Comparison of ENCODE assay signal across 33 mouse cellular contexts in the genomic region with DNA sequence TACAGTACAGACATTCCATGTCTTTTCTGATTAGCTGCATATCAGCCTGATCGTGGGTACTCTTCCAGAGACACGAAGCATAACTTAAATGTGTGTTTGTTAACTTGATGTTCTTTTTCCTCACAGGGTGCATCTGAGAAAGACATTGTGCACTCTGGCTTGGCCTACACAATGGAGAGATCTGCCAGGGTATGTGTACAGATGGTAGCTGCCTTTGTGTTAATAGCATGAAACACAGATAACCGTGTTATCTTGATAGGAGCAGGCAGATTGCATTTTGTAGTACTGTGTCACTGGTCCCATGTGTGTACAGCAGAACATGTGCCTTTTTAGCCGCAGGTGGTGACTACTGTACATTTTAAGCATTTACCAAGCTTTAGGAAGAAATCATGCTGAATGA. TPM values are rescaled to one million over a fixed set of nuclear protein-coding genes. Genes with fewer than 3 reads are reported as not detected.
A peak's percentile ranks its signal among the peaks of the same experiment; 100 is the strongest.
DNase-seq lines count a peak whose midpoint lies in the region; ATAC-seq and TF ChIP-seq lines count a peak whose summit lies in the region.
"Had no signal": no experiment of that assay in that cellular context is flagged by ENCODE, and none has a peak within 500 bp of the region (broad histone marks: within the 10 kb centered on the region; RNA-seq: fewer than 3 reads in every experiment).

No protein-coding gene starts in this region.

- no peak for TF ChIP-seq POLR2A in ES-Bruce4 (IDR thresholded peaks at IDR 0.05; ENCODE audit: insufficient read depth, low read length)

- H3K27me3 ChIP-seq in ES-Bruce4 (ENCODE audit: control insufficient read depth, insufficient read depth, low read length, poor library complexity, severe bottlenecking): no peaks in the 10 kb centered on the region
- H3K27me3 ChIP-seq: CH12.LX; embryonic facial prominence, embryonic 13.5 days; embryonic facial prominence, embryonic 15.5 days; forebrain, embryonic 12.5 days; forebrain, embryonic 15.5 days; Patski had no signal

- peak; percentile 6 for DNase-seq in heart, adult 11 months
- DNase-seq in heart, postnatal 4 days: no peak
- DNase-seq in layer of hippocampus, adult 9-11 months: peak; percentile 23
- DNase-seq in layer of hippocampus, adult 9-10 months (ENCODE audit: low spot score): no peak
- DNase-seq in adrenal gland, postnatal 36 days: no peak
- DNase-seq: adrenal gland, adult 8-10 months; adrenal gland, postnatal 14 days; B cell, adult 2 months; cerebellum, adult 11 months; cerebellum, adult 18-20 months; cerebellum, adult 8-10 months; cerebellum, adult 9-11 months; cerebellum, postnatal 14 days; cerebellum, postnatal 36 days; embryo, embryonic 11 days; forebrain, postnatal 0 days had no signal

- H3K36me3 ChIP-seq in ES-Bruce4 (ENCODE audit: control insufficient read depth, insufficient read depth, low read length, poor library complexity, severe bottlenecking): peaks cover 59% of the 10 kb centered on the region

- no peak for TF ChIP-seq EP300 in ES-Bruce4 (IDR thresholded peaks at IDR 0.05; ENCODE audit: insufficient read depth, low read depth, low read length)

- H3K4me3 ChIP-seq in ES-Bruce4 (ENCODE audit: low read depth, low read length): no peak overlapping the region
- H3K4me3 ChIP-seq: embryonic facial prominence, embryonic 13.5 days; embryonic facial prominence, embryonic 15.5 days; erythroblast, embryonic 14.5 days; forebrain, embryonic 10.5 days; forebrain, embryonic 12.5 days; forebrain, embryonic 15.5 days had no signal

- peak overlapping the region; percentile 29 for H3K27ac ChIP-seq in ES-Bruce4 (ENCODE audit: insufficient read depth, low read length)
- H3K27ac ChIP-seq: embryonic facial prominence, embryonic 13.5 days; embryonic facial prominence, embryonic 15.5 days; forebrain, embryonic 10.5 days; forebrain, embryonic 12.5 days; forebrain, embryonic 15.5 days had no signal

- ATAC-seq in megakaryocyte-erythroid progenitor cell, adult 5-6 weeks (replicated peaks; ENCODE audit: low FRiP score, low TSS enrichment, poor library complexity, severe bottlenecking): peak; percentile 18; the same call in 1 of the 2 replicates
- ATAC-seq: activated CD4-positive, CD25-positive, alpha-beta regulatory T cell, adult 4 months; CD4-positive, CD25-positive, alpha-beta regulatory T cell, adult 4 months; forebrain, embryonic 15.5 days; forebrain, postnatal 0 days; Patski had no signal

- no peak overlapping the region for H3K9ac ChIP-seq in ES-Bruce4 (ENCODE audit: low read depth, poor library complexity, severe bottlenecking)
- H3K9ac ChIP-seq: embryonic facial prominence, embryonic 13.5 days; embryonic facial prominence, embryonic 15.5 days; forebrain, embryonic 12.5 days; forebrain, embryonic 15.5 days; forebrain, postnatal 0 days had no signal

- no peaks in the 10 kb centered on the region for H3K9me3 ChIP-seq in ES-Bruce4 (replicated peaks; ENCODE audit: control insufficient read depth, insufficient read depth, low read length, poor library complexity, severe bottlenecking)
- H3K9me3 ChIP-seq: embryonic facial prominence, embryonic 13.5 days; embryonic facial prominence, embryonic 15.5 days; forebrain, embryonic 10.5 days; forebrain, embryonic 12.5 days; forebrain, embryonic 15.5 days had no signal

- H3K4me1 ChIP-seq in ES-Bruce4 (ENCODE audit: control insufficient read depth, insufficient read depth, low read length): peaks cover 3% of the 10 kb centered on the region
- H3K4me1 ChIP-seq: forebrain, embryonic 12.5 days; forebrain, embryonic 15.5 days had no signal

- TF ChIP-seq CTCF in ES-Bruce4 (IDR thresholded peaks at IDR 0.05; ENCODE audit: low read depth, low read length): no peak

RNA-seq across cellular contexts. Expression of gene Fam25c, which starts 13.2 kb away (rescaled TPM):
- not detected for total RNA-seq in heart, postnatal 4 days (2021)
- polyA plus RNA-seq in ES-Bruce4 (2011; ENCODE audit: insufficient read depth, insufficient read length, low read depth, missing spikeins): 3.5 and 5.7 TPM in 2 replicates
- total RNA-seq in megakaryocyte-erythroid progenitor cell, adult 5-6 weeks (2014; fragmentation: Nextera tagmentation): not detected in 2 replicates
- total RNA-seq in megakaryocyte-erythroid progenitor cell, adult 5-6 weeks (2017): not detected in 2 replicates
- not detected for total RNA-seq in adrenal gland, postnatal 36 days (2021)
- total RNA-seq: adrenal gland, adult 18-20 months; adrenal gland, adult 8-10 months; adrenal gland, postnatal 4 days; CH12.LX; common myeloid progenitor, adult 5-6 weeks; forebrain, postnatal 0 days had no signal
- polyA plus RNA-seq: activated CD4-positive, CD25-positive, alpha-beta regulatory T cell, adult 4 months; brain, embryonic 14.5 days; CD4-positive, CD25-positive, alpha-beta regulatory T cell, adult 4 months; embryonic facial prominence, embryonic 11.5 days; erythroblast, embryonic 14.5 days; forebrain, embryonic 10.5 days; forebrain, embryonic 12.5 days; forebrain, embryonic 15.5 days; forebrain, postnatal 0 days; Patski had no signal

RNA-seq across cellular contexts. Expression of gene Glud1, which starts 31.5 kb away (rescaled TPM):
- 100 to 1,000 TPM; 121 to 129 TPM for total RNA-seq in heart, postnatal 4 days (2021)
- polyA plus RNA-seq in ES-Bruce4 (2011; ENCODE audit: insufficient read depth, insufficient read length, low read depth, missing spikeins): 285 and 305 TPM in 2 replicates
- 38.5 and 40.5 TPM in 2 replicates for total RNA-seq in megakaryocyte-erythroid progenitor cell, adult 5-6 weeks (2014; fragmentation: Nextera tagmentation)
- total RNA-seq in megakaryocyte-erythroid progenitor cell, adult 5-6 weeks (2017): 34.3 and 37.8 TPM in 2 replicates
- 100 to 1,000 TPM; 177 to 206 TPM for total RNA-seq in adrenal gland, postnatal 36 days (2021)

RNA-seq across cellular contexts. Expression of gene Shld2, which starts 31.7 kb away (rescaled TPM):
- total RNA-seq in heart, postnatal 4 days (2021): 1 to 10 TPM; 9.0 to 9.4 TPM
- 26.7 and 32.5 TPM in 2 replicates for polyA plus RNA-seq in ES-Bruce4 (2011; ENCODE audit: insufficient read depth, insufficient read length, low read depth, missing spikeins)
- 8.0 and 9.1 TPM in 2 replicates for total RNA-seq in megakaryocyte-erythroid progenitor cell, adult 5-6 weeks (2014; fragmentation: Nextera tagmentation)
- total RNA-seq in megakaryocyte-erythroid progenitor cell, adult 5-6 weeks (2017): 17.1 and 18.0 TPM in 2 replicates
- 10 to 100 TPM in 1 of 2 experiments, 1 to 10 TPM in 1; 7.4 to 14.9 TPM for total RNA-seq in adrenal gland, postnatal 36 days (2021)

RNA-seq across cellular contexts. Expression of gene Sncg, which starts 32.6 kb away (rescaled TPM):
- 1 to 10 TPM; 2.3 to 2.9 TPM for total RNA-seq in heart, postnatal 4 days (2021)
- polyA plus RNA-seq in ES-Bruce4 (2011; ENCODE audit: insufficient read depth, insufficient read length, low read depth, missing spikeins): 2.2 and 3.2 TPM in 2 replicates
- total RNA-seq in megakaryocyte-erythroid progenitor cell, adult 5-6 weeks (2014; fragmentation: Nextera tagmentation): not detected in 2 replicates
- total RNA-seq in megakaryocyte-erythroid progenitor cell, adult 5-6 weeks (2017): not detected in 2 replicates
- 10 to 100 TPM; 12.3 to 34.4 TPM for total RNA-seq in adrenal gland, postnatal 36 days (2021)
- total RNA-seq: common myeloid progenitor, adult 5-6 weeks had no signal
- polyA plus RNA-seq: activated CD4-positive, CD25-positive, alpha-beta regulatory T cell, adult 4 months; CD4-positive, CD25-positive, alpha-beta regulatory T cell, adult 4 months; erythroblast, embryonic 14.5 days; Patski had no signal

RNA-seq across cellular contexts. Expression of gene Mmrn2, which starts 33.3 kb away (rescaled TPM):
- total RNA-seq in heart, postnatal 4 days (2021): 10 to 100 TPM; 42.1 to 43.6 TPM
- polyA plus RNA-seq in ES-Bruce4 (2011; ENCODE audit: insufficient read depth, insufficient read length, low read depth, missing spikeins): 1.3 and 1.7 TPM in 2 replicates
- not detected in 2 replicates for total RNA-seq in megakaryocyte-erythroid progenitor cell, adult 5-6 weeks (2014; fragmentation: Nextera tagmentation)
- not detected in 2 replicates for total RNA-seq in megakaryocyte-erythroid progenitor cell, adult 5-6 weeks (2017)
- total RNA-seq in adrenal gland, postnatal 36 days (2021): 10 to 100 TPM; 25.6 to 41.9 TPM
- total RNA-seq: CH12.LX; common myeloid progenitor, adult 5-6 weeks had no signal
- polyA plus RNA-seq: activated CD4-positive, CD25-positive, alpha-beta regulatory T cell, adult 4 months; erythroblast, embryonic 14.5 days had no signal

Comparison
In these comparisons a context has a peak if more than half of its experiments do, and no peak if none do; other contexts are left out.
1. DNase-seq: peak in heart, adult 11 months (single experiment) and layer of hippocampus, adult 9-11 months (single experiment); none in heart, postnatal 4 days (single experiment), layer of hippocampus, adult 9-10 months (single experiment) and adrenal gland, postnatal 36 days (0 of 2).